11 mouse cellular contexts compared by ENCODE assay signal in the genomic region with DNA sequence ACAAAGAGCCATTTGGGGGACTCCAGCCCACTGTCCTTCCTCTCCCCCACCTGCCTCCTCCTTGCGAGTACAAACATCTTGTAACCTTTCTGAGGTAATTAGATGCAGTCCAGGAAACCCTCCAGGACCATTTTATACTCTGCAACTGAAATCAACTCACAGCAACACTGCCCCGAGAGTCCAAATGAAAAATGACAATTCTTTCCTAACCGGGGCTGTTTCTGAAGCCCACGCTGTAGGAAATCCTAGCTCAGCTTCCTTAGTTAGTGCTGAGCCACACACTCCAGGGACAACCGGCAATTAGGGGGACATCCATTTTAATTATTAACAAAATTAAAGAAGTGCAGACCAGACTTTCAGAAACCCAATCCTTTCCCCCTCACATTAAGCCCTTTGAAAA.
DNase-seq lines count a peak whose midpoint lies in the region; ATAC-seq and TF ChIP-seq lines count a peak whose summit lies in the region.
"Had no signal": no experiment of that assay in that cellular context is flagged by ENCODE, and none has a peak within 500 bp of the region (broad histone marks: within the 10 kb centered on the region; RNA-seq: fewer than 3 reads in every experiment).

No protein-coding gene starts in this region.

- H3K36me3 ChIP-seq in kidney, embryonic 14.5 days (ENCODE audit: control insufficient read depth, insufficient read depth, low read length) = peaks cover 19% of the 10 kb centered on the region
- H3K36me3 ChIP-seq in embryonic facial prominence, embryonic 10.5 days (replicated peaks) = peaks cover 34% of the 10 kb centered on the region
- H3K36me3 ChIP-seq in hindbrain, embryonic 13.5 days = no peaks in the 10 kb centered on the region
- H3K36me3 ChIP-seq in midbrain, embryonic 14.5 days (ENCODE audit: control insufficient read depth, insufficient read depth, low read length) = no peaks in the 10 kb centered on the region
- no peaks in the 10 kb centered on the region for H3K36me3 ChIP-seq in heart, adult 2 months (ENCODE audit: control insufficient read depth, insufficient read depth, low read length)

- H3K4me1 ChIP-seq in kidney, embryonic 14.5 days (ENCODE audit: control insufficient read depth, insufficient read depth, low read length) = peaks cover 73% of the 10 kb centered on the region
- H3K4me1 ChIP-seq in embryonic facial prominence, embryonic 10.5 days = peaks cover 88% of the 10 kb centered on the region
- H3K4me1 ChIP-seq in hindbrain, embryonic 13.5 days (replicated peaks) = peaks cover 71% of the 10 kb centered on the region
- H3K4me1 ChIP-seq in midbrain, embryonic 14.5 days (ENCODE audit: control insufficient read depth, insufficient read depth, low read length) = peaks cover 65% of the 10 kb centered on the region
- no peaks in the 10 kb centered on the region for H3K4me1 ChIP-seq in heart, adult 2 months (ENCODE audit: control insufficient read depth, insufficient read depth, low read length)

- H3K79me2 ChIP-seq in heart, adult 2 months (replicated peaks; ENCODE audit: control insufficient read depth, insufficient read depth, low read length) = no peaks in the 10 kb centered on the region

- peak overlapping the region; percentile 77 for H3K4me2 ChIP-seq in kidney, embryonic 14.5 days (replicated peaks; ENCODE audit: low read depth, low read length)
- peak overlapping the region; percentile 96 for H3K4me2 ChIP-seq in hindbrain, embryonic 13.5 days
- H3K4me2 ChIP-seq in midbrain, embryonic 14.5 days (ENCODE audit: low read length) = peak overlapping the region; percentile 95

- DNase-seq in kidney, postnatal 4 days = no peak
- no peak for DNase-seq in embryonic facial prominence, embryonic 10.5 days (ENCODE audit: low spot score)
- peak; percentile 72 for DNase-seq in midbrain, embryonic 14.5 days
- DNase-seq in cerebellum, adult 18-20 months = no peak
- no peak for DNase-seq in heart, adult 2 months
- DNase-seq in left cerebral cortex, postnatal 36 days (ENCODE audit: low spot score in 2 of 2) = no peak
- DNase-seq: kidney, adult 18-20 months; right cerebral cortex, postnatal 14 days had no signal

- peak overlapping the region; percentile 54; the same call in 1 of the 2 replicates for H3K9ac ChIP-seq in kidney, embryonic 14.5 days (ENCODE audit: low read depth, low read length)
- peak overlapping the region; percentile 88; the same call in 1 of the 2 replicates for H3K9ac ChIP-seq in hindbrain, embryonic 13.5 days
- no peak overlapping the region for H3K9ac ChIP-seq in midbrain, embryonic 14.5 days (replicated peaks; ENCODE audit: low read length)
- no peak overlapping the region for H3K9ac ChIP-seq in heart, adult 2 months (ENCODE audit: low read depth, low read length)

- TF ChIP-seq CTCF in heart, adult 2 months (IDR thresholded peaks at IDR 0.05) = no peak

- 16% methylated on average over 5 of the region's 5 CpGs for WGBS in kidney, embryonic 14.5 days
- 21% methylated on average over 5 of the region's 5 CpGs for WGBS in embryonic facial prominence, embryonic 10.5 days
- WGBS in hindbrain, embryonic 13.5 days = 19% methylated on average over 5 of the region's 5 CpGs
- WGBS in midbrain, embryonic 14.5 days = 25% methylated on average over 5 of the region's 5 CpGs
- 66% methylated on average over 5 of the region's 5 CpGs for WGBS in heart, adult 2 months

- H3K9me3 ChIP-seq in kidney, embryonic 14.5 days (ENCODE audit: control insufficient read depth, low read length) = no peaks in the 10 kb centered on the region
- H3K9me3 ChIP-seq in embryonic facial prominence, embryonic 10.5 days = no peaks in the 10 kb centered on the region
- no peaks in the 10 kb centered on the region for H3K9me3 ChIP-seq in hindbrain, embryonic 13.5 days
- no peaks in the 10 kb centered on the region for H3K9me3 ChIP-seq in midbrain, embryonic 14.5 days (ENCODE audit: control insufficient read depth, low read length)

- intact Hi-C loops in heart, adult 2 months (cut with DNase I) = no loop called here
- intact Hi-C loops in left cerebral cortex, postnatal 36 days (cut with DNase I) = loop anchor here (5.0 kb wide), 1 partner anchor 43 kb away; no protein-coding TSS in a partner anchor

- TF ChIP-seq EP300 in heart, adult 2 months (IDR thresholded peaks at IDR 0.05; ENCODE audit: insufficient read depth, low read depth, low read length) = no peak

- no peak for ATAC-seq in kidney, embryonic 14.5 days (ENCODE audit: low FRiP score, low TSS enrichment)
- no peak for ATAC-seq in hindbrain, embryonic 13.5 days (ENCODE audit: low FRiP score)
- ATAC-seq in midbrain, embryonic 14.5 days (ENCODE audit: low FRiP score, low TSS enrichment) = no peak

- peak overlapping the region; percentile 94 for H3K4me3 ChIP-seq in kidney, embryonic 14.5 days (ENCODE audit: low read length)
- 0 out of 2 replicates have a peak overlapping the region, but pooled peaks have one; percentile 23 for H3K4me3 ChIP-seq in embryonic facial prominence, embryonic 10.5 days
- H3K4me3 ChIP-seq in hindbrain, embryonic 13.5 days = peak overlapping the region; percentile 65; the same call in 1 of the 2 replicates
- no peak overlapping the region for H3K4me3 ChIP-seq in midbrain, embryonic 14.5 days (replicated peaks; ENCODE audit: low read depth, low read length)
- no peak overlapping the region for H3K4me3 ChIP-seq in heart, adult 2 months

- no peak overlapping the region for H3K27ac ChIP-seq in kidney, embryonic 14.5 days (ENCODE audit: low read depth, low read length)
- no peak overlapping the region for H3K27ac ChIP-seq in embryonic facial prominence, embryonic 10.5 days (replicated peaks)
- H3K27ac ChIP-seq in hindbrain, embryonic 13.5 days = 0 out of 2 replicates have a peak overlapping the region, but pooled peaks have one; percentile 23
- H3K27ac ChIP-seq in midbrain, embryonic 14.5 days (replicated peaks; ENCODE audit: low read depth, low read length) = no peak overlapping the region
- H3K27ac ChIP-seq in heart, adult 2 months = no peak overlapping the region
- H3K27ac ChIP-seq: macrophage had no signal

- no peak for TF ChIP-seq POLR2A in heart, adult 2 months (IDR thresholded peaks at IDR 0.05; ENCODE audit: insufficient read depth, low read depth, low read length)

- H3K27me3 ChIP-seq in kidney, embryonic 14.5 days (ENCODE audit: control insufficient read depth, insufficient read depth, low read length) = no peaks in the 10 kb centered on the region
- H3K27me3 ChIP-seq in embryonic facial prominence, embryonic 10.5 days (replicated peaks; ENCODE audit: low read depth, poor library complexity, severe bottlenecking) = peaks cover 52% of the 10 kb centered on the region
- peaks cover 19% of the 10 kb centered on the region; the same call in 1 of the 2 replicates for H3K27me3 ChIP-seq in hindbrain, embryonic 13.5 days
- H3K27me3 ChIP-seq in midbrain, embryonic 14.5 days (ENCODE audit: control insufficient read depth, insufficient read depth, low read length) = peaks cover 6% of the 10 kb centered on the region; the same call in 1 of the 2 replicates
- H3K27me3 ChIP-seq in heart, adult 2 months (ENCODE audit: control insufficient read depth, insufficient read depth, low read length) = no peaks in the 10 kb centered on the region; the same call in 1 of the 2 replicates

Comparison
In these comparisons a context has a peak if more than half of its experiments do, and no peak if none do; other contexts are left out.
1. H3K4me3 ChIP-seq: peak in kidney, embryonic 14.5 days (single experiment), embryonic facial prominence, embryonic 10.5 days (single experiment) and hindbrain, embryonic 13.5 days (single experiment); none in midbrain, embryonic 14.5 days (single experiment) and heart, adult 2 months (single experiment).
2. H3K9ac ChIP-seq: peak in kidney, embryonic 14.5 days (single experiment) and hindbrain, embryonic 13.5 days (single experiment); none in midbrain, embryonic 14.5 days (single experiment) and heart, adult 2 months (single experiment).
3. Peak in every context shown above with its lines, with median percentiles within 50 percentile points of each other: H3K4me2 ChIP-seq.